Comparison of ENCODE assay signal across 8 mouse cellular contexts in genomic region chr10:81628390-81628789, GRCm38 (mm10). TPM values are rescaled to one million over a fixed set of nuclear protein-coding genes. Genes with fewer than 3 reads are reported as not detected.
DNase-seq lines count a peak whose midpoint lies in the region; ATAC-seq and TF ChIP-seq lines count a peak whose summit lies in the region.

TSS of gene Ankrd24 (plus strand) at chr10:81628540.

- TF ChIP-seq POLR2A in myocyte (IDR thresholded peaks at IDR 0.05; ENCODE audit: insufficient read length, low read depth), result no peak

- H3K4me2 ChIP-seq in kidney, embryonic 15.5 days, result peak within 1 kb of the TSS; percentile 72
- H3K4me2 ChIP-seq in embryonic facial prominence, embryonic 15.5 days (replicated peaks), result peak within 1 kb of the TSS; percentile 61
- H3K4me2 ChIP-seq in myocyte (ENCODE audit: low read depth), result peak within 1 kb of the TSS; percentile 98

- H3K9ac ChIP-seq in kidney, embryonic 15.5 days, result peak within 1 kb of the TSS; percentile 67
- peak within 1 kb of the TSS; percentile 64 for H3K9ac ChIP-seq in embryonic facial prominence, embryonic 15.5 days

- peak within 1 kb of the TSS; percentile 37 for H3ac ChIP-seq in myocyte (ENCODE audit: control insufficient read depth, insufficient read length)

- H3K79me2 ChIP-seq in myocyte (ENCODE audit: control insufficient read depth, insufficient read depth), result peaks cover 8% of the 10 kb centered on the region

- DNase-seq in kidney, adult 8-10 months, result no peak
- DNase-seq in ZHBTc4 (ENCODE audit: low read depth, low spot score), result peak; percentile 28
- no peak for DNase-seq in layer of hippocampus, postnatal 25 days (ENCODE audit: extremely low spot score in 1 of 2, low spot score in 1 of 2)
- DNase-seq in cerebellum, adult 11 months, result no peak
- no peak for DNase-seq in B cell, adult 2 months

- no peaks in the 10 kb centered on the region for H3K9me3 ChIP-seq in kidney, embryonic 15.5 days (replicated peaks)
- H3K9me3 ChIP-seq in embryonic facial prominence, embryonic 15.5 days (replicated peaks), result no peaks in the 10 kb centered on the region

- 58% methylated on average over 16 of the region's 16 CpGs for WGBS in kidney, embryonic 15.5 days
- WGBS in embryonic facial prominence, embryonic 15.5 days, result 72% methylated on average over 16 of the region's 16 CpGs

- H3K27ac ChIP-seq in kidney, embryonic 15.5 days, result peak within 1 kb of the TSS; percentile 94
- H3K27ac ChIP-seq in embryonic facial prominence, embryonic 15.5 days (replicated peaks), result peak within 1 kb of the TSS; percentile 90

- peaks cover 30% of the 10 kb centered on the region for H3K4me1 ChIP-seq in kidney, embryonic 15.5 days
- peaks cover 31% of the 10 kb centered on the region for H3K4me1 ChIP-seq in embryonic facial prominence, embryonic 15.5 days

- peak within 1 kb of the TSS; percentile 66 for H3K4me3 ChIP-seq in kidney, embryonic 15.5 days (replicated peaks)
- H3K4me3 ChIP-seq in embryonic facial prominence, embryonic 15.5 days (replicated peaks), result peak within 1 kb of the TSS; percentile 70
- peak within 1 kb of the TSS; percentile 84 for H3K4me3 ChIP-seq in myocyte

- peaks cover 26% of the 10 kb centered on the region for H3K36me3 ChIP-seq in kidney, embryonic 15.5 days
- peaks cover 26% of the 10 kb centered on the region for H3K36me3 ChIP-seq in embryonic facial prominence, embryonic 15.5 days
- no peaks in the 10 kb centered on the region for H3K36me3 ChIP-seq in myocyte (ENCODE audit: control insufficient read depth, insufficient read depth)

- peak; percentile 16 for ATAC-seq in kidney, embryonic 15.5 days (replicated peaks; ENCODE audit: low FRiP score)
- ATAC-seq in embryonic facial prominence, embryonic 15.5 days (ENCODE audit: insufficient number of reproducible peaks, low FRiP score, low TSS enrichment, low read depth), result no peak

- no peaks in the 10 kb centered on the region for H3K27me3 ChIP-seq in kidney, embryonic 15.5 days
- no peaks in the 10 kb centered on the region for H3K27me3 ChIP-seq in embryonic facial prominence, embryonic 15.5 days
- no peaks in the 10 kb centered on the region for H3K27me3 ChIP-seq in myocyte (ENCODE audit: control insufficient read depth, insufficient read depth, insufficient read length)

TF ChIP-seq in myocyte, 11 proteins besides CTCF, POLR2A, EP300 and RAD21:
- TF ChIP-seq REST (IDR thresholded peaks at IDR 0.05; ENCODE audit: insufficient read depth, insufficient read length), result no peak
- no peak for TF ChIP-seq POLR2AphosphoS2 (IDR thresholded peaks at IDR 0.05; ENCODE audit: insufficient read length, low read depth)
- TF ChIP-seq SRF (IDR thresholded peaks at IDR 0.05; ENCODE audit: control insufficient read depth, insufficient read length, low read depth), result no peak
- TF ChIP-seq USF1 (IDR thresholded peaks at IDR 0.05; ENCODE audit: low read depth), result no peak
- no peak for TF ChIP-seq TCF3 (IDR thresholded peaks at IDR 0.05; ENCODE audit: insufficient read length, low read depth)
- no peak for TF ChIP-seq MAX (IDR thresholded peaks at IDR 0.05; ENCODE audit: low read depth)
- TF ChIP-seq MYOD1 (IDR thresholded peaks at IDR 0.05; ENCODE audit: control insufficient read depth in 1 of 3, insufficient read length in 2 of 3, low read depth in 2 of 3), result no peak
- no peak for TF ChIP-seq E2F4 (IDR thresholded peaks at IDR 0.05; ENCODE audit: insufficient read depth)
- TF ChIP-seq TCF12 (IDR thresholded peaks at IDR 0.05; ENCODE audit: insufficient read depth, poor library complexity, severe bottlenecking), result no peak
- TF ChIP-seq CEBPB (IDR thresholded peaks at IDR 0.05; ENCODE audit: insufficient read depth, poor library complexity, severe bottlenecking), result no peak
- TF ChIP-seq MYOG (IDR thresholded peaks at IDR 0.05; ENCODE audit: control insufficient read depth in 1 of 3, insufficient read depth in 1 of 3, insufficient read length in 2 of 3, low read depth in 2 of 3), result no peak

RNA-seq across cellular contexts. Expression of gene Ankrd24, which starts in this region (rescaled TPM):
- 15.2 and 17.3 TPM in 2 replicates for polyA plus RNA-seq in kidney, embryonic 15.5 days (2015; fragmentation: Nextera tagmentation; extraction: Ambion mirVana)
- polyA plus RNA-seq in embryonic facial prominence, embryonic 15.5 days (2015; fragmentation: Nextera tagmentation; extraction: Ambion mirVana), result 14.5 and 15.0 TPM in 2 replicates
- 10 to 100 TPM; 30.8 to 39.0 TPM for total RNA-seq in layer of hippocampus, postnatal 25 days (2021)
- 11.8 TPM for polyA plus RNA-seq in myocyte (2012; fragmentation: generic; extraction: Trizol)
